Mouse (Mus musculus) adrenal gland, postnatal 4 days (tissue): Measurements from ENCODE around the gene Mrps18a. TPM values are rescaled to one million over a fixed set of nuclear protein-coding genes. Genes with fewer than 3 reads are reported as not detected.

ENCODE experiments used
- DNase-seq, 2 experiments: peaks; one replicate each; pipeline ENCODE4 v3.0.0; 2021 to 2022; ENCODE audit warnings: low spot score in 2 of 2, mixed read lengths in 2 of 2
- long read RNA-seq, 2 experiments: library from polyadenylated mRNA; stranded (forward); transcript quantifications; one replicate each; pipeline ENCODE4 v2.0.0; 2021
- total RNA-seq, 2 experiments: library from RNA; stranded (reverse); gene quantifications; 2 replicates each; pipeline ENCODE4 v1.2.3; 2021

The Mrps18a gene
- 100 to 1,000 TPM in 1 of 2 experiments, 10 to 100 TPM in 1; 94.1 to 101 TPM for total RNA-seq
- long read RNA-seq, experiment 1, transcript Mrps18a-201 (6 exons, 884 nt), result major isoform, 105 of 116 reads
- long read RNA-seq, experiment 1, partial matches to known transcripts, result 3 of 116 reads
- long read RNA-seq, experiment 1, other reads (novel, unspliced or antisense), result 7 of 116 reads
- long read RNA-seq, experiment 2, transcript Mrps18a-201 (6 exons, 884 nt), result major isoform, 97 of 105 reads
- long read RNA-seq, experiment 2, partial matches to known transcripts, result 0 of 105 reads
- long read RNA-seq, experiment 2, other reads (novel, unspliced or antisense), result 8 of 105 reads

DNA sequence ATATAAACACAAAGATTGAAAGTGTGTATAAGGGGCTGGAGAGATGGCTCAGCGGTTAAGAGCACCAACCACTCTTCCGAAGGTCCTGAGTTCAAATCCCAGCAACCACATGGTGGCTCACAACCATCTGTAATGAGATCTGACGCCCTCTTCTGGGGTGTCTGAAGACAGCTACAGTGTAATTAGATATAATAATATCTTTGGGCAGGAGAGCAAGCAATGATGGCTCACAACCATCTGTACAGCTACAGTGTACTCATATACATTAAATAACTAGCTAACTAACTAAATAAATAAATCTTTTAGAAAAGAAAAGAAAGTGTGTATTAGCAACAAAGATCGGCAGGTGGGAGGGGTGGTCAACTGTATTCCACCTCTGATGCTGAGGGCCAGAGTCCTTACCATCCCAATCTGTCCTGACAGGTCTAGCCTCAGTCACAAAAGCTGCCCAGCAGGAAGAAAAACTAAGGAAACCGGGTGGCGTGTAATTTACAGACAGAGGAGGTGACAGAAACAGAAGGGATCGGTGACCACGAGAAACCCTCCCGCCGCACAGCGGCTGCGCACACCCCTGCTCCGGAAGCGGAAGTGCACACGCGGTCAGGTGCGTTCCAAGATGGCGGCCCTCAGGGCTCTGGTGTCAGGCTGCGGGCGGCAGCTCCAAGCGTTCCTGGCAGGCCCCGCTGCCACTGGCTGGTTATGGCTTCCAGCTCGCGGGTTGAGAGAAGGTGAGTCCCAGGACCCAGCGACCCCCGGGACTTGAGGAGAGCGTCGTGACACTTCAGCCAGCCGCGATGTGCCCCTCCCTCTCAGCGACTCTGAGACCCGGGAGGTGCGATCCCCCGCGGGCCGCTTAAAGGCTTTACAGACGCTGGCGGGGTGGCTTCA is at the start of gene Mrps18a:
TSS of gene Mrps18a (plus strand) at position 585 of the 888 bp plus-strand sequence.
- DNase-seq, result peak; percentile 72 to 77

GRCm38 (mm10) chr17:46063283-46063973 is 47.4 kb upstream of the Mrps18a start:
- no peak for DNase-seq

DNA sequence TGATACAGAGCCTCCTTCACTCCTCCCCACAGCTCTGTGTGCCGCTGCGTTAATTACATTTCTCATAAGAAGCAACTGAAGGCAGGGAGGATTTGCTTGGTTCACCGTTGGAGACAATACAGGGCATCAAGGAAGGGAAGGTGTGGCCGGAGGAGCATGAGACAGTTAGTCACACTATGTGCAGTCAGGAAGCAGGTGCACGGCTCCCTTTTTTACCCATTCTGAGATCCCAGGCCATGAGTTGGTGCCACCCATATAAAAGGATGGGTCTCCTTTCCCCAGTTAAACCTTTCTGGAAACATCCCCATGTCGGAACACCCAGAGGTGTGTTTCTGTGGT is 46.8 kb upstream of the Mrps18a start:
- DNase-seq, result no peak

- no peak for DNase-seq
These were observed 40.7 kb upstream of the Mrps18a start for GRCm38 (mm10) chr17:46070046-46070445.

DNA sequence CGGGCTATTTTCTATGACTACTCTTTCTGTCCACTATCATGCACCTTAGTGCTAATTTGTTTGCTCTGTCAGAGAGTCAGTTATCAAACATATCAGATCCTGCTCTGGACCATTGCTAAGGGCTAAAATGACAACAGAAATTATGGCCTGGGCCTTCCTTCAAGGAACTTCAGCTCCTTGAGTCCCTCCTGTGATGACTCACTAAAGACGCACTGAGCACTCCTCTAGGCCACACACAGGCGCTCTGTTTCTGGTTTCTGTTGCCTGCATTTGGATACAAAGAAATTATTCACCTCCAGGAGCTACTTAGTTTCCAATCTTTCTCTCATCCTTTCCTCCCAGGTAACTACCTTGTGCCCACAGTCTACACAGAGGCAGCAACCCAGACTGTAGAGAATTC is 39.3 kb upstream of the Mrps18a start:
- no peak for DNase-seq

GRCm38 (mm10) chr17:46073730-46074301 is 37.0 kb upstream of the Mrps18a start:
- peak; percentile 24 to 66 for DNase-seq

DNA sequence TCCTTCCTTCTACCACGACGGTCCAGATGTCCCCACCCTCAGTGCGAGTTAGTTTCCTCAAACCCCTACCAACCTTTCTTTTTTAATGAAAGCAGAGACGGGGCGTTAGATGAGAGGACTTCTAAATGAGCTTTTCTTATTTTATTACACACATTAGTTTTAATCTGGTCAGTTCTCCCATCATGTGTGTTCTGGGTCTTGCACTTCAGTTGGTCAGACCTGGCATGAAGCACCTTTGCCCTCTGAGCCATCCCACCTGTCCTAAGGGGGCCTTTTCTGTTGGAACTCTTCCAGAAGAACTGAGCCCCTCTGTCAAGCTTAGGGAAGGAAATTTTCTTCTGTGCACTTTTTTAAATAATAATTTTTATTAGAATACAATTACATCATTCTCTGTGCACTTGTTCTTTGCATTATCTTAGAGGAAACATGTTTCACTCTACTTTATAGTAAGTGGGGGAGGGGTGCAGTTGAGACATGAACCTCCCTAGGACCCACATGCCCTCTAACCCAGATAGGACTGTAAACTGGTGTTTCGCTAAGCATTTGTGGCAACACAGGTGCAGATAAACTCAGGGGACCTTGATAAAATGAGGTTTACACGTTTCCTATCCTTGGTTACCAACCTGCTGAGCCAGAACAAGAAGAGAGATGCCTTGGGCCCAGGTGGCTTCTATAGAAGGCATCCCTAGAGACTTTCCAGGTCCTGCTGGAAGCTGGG is 36.2 kb upstream of the Mrps18a start:
- no peak for DNase-seq

DNA sequence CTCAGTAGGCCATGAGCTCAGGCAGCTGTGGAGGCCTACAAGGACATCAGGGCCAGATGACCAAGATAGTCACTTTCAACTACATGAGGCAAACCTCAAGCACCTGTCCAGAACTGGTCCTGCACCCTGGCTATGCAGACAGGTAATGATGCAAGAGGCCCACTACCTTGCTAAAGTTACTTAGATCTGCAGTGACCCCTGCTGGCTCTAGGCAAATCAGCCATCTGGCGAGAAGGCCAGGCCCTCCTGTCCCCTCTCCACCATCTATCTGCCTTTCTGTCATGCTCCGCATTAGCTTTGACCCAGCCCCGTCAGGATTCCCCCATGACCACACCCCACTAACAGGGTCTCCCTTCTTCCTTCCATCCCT is 35.7 kb upstream of the Mrps18a start:
- no peak for DNase-seq

DNA sequence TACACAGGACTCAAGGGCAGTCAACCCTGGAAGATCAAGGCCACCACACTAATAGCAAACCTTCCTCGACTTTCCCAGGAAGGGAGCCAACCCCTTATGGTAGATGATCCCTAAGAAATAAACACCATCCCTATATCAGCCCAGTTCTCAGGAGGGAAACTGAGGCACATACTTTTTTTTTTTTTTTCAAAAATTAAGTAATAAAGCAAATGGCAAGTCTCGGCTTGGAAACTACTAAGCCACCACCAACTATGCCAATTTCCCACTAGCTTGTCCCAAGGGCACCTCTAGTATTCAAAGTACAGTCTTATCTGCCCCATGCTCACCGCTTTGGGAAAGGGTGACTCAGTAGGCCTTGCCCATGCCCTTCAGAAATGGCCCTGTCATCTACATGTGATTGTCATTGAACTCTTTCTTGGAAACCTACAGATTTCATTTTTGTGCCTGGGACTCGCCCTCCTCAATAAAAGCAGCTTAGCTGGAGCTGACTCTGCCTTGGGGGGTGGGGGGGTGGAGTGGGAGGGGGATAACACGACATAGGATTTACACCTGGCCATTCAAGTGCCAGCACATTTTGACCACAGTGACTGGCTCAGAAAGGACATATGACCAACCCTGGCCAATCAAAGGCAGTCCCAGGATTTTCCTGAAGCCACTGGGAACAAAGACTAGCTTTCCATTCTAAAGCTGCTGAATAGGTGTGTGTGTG is 35.1 kb upstream of the Mrps18a start:
- no peak for DNase-seq

DNA sequence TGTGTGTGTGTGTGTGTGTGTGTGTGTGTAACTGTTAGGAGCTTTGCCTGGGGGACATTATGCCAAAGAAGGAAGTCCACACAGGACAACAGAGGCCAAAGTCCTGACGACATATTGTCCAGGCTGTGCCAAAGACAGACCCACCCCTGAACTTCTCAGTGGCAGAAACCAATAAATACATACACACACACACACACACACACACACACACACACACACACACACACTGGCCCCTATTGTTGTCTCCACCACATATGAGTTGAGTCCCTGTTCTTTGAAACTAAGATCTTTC is 34.6 kb upstream of the Mrps18a start:
- no peak for DNase-seq

GRCm38 (mm10) chr17:46077921-46078534 is 32.8 kb upstream of the Mrps18a start:
- no peak for DNase-seq

DNA sequence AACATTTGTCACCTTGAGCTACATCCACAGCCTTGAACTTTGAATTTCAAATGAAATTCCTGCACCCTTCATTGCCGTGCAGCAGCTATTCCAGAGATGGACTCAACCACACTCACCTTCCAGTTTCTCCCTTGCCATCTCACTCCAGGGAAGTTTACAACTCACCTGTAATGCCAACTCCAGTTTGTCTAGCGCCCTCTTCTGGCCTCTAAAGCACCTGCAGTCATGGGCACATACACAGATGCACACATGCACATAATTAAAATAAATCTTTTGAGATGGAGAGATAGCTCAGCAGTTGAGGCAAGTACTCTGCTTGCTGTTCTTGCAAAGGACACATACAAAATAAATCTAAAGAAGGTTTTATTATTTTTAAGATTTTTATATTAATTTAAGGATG is 31.7 kb upstream of the Mrps18a start:
- no peak for DNase-seq

DNA sequence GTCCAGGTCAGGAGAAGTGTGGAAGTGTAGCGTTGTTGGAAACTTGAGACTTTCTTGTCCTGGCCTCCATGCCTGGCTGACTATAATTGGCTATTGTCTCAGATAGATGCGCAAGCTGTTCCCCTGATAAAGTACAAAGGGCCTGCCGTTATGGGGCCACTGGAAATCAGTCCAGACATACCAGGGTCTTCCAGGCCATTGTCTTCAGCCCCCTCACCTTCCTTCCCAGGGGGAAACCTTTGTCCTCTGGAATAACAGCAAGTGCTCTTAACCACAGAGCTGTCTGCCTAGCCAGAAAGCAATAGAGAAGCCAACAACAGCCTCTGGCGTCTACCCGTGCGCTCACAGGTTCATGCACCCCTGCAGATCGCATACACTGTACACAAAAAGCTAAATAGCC is 30.4 kb upstream of the Mrps18a start:
- DNase-seq, result no peak

DNA sequence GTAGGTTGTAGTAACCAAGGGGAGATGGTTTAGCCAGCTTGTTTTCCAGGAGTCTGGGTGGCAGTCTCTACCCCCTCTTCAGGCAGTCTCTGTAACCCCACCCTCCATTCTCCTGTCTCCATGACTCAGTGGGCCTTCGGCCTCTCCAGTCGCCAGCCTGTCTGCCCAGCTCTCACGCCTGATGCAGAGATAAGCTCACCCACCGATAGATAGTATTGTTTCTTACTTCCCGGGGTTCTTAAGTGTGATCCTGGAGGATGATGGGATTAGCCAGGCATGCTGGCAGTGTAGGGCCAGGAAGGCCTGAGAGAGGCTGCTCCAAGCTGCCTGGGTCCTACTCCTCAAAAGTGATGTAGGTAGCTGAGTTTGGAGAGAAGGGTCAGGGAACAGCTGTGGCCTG is 29.7 kb upstream of the Mrps18a start:
- no peak for DNase-seq

DNA sequence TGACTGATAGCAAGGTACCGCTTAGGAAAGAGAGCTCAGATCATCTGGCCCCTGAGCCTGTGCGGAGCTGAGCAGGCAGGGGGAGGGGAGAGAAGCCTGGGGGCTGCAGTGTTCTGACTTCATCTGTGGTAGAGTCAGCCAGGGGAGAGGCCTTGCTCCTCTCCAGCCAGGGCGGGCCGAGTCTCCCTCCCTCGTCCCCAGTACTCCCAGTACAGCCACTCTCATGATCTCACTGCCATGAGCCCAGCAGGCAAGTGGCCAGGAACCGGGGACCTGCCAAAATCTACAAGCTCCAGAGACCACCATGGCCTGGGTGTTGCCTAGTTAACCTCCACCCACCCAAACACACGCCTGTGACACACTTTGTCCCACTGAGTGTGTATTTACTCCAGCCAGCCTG is 29.1 kb upstream of the Mrps18a start:
- no peak for DNase-seq

GRCm38 (mm10) chr17:46083381-46083780 is 27.4 kb upstream of the Mrps18a start:
- DNase-seq, result no peak

GRCm38 (mm10) chr17:46084091-46084501 is 26.7 kb upstream of the Mrps18a start:
- peak; percentile 50 to 70 for DNase-seq

- no peak for DNase-seq
These were observed 24.4 kb upstream of the Mrps18a start for GRCm38 (mm10) chr17:46086341-46086870.

DNA sequence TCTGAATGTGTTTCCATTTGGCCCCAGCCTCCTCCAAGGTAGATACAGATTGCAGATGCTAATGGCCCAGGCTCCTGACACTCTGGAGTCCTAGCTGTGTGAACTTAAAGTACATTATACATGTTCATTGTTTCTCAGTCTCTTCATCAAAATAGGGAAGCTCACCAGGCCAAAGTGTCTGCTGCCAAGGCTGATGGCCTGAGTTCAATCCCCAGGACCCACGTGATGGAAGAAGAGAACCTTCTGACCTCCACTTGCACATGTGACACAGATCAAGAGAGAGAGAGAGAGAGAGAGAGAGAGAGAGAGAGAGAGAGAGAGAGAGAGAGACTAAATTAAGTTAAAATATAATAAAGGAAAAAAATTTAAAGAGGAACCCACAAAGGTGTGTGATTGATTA is 19.4 kb upstream of the Mrps18a start:
- no peak for DNase-seq

GRCm38 (mm10) chr17:46091899-46092298 is 18.9 kb upstream of the Mrps18a start:
- DNase-seq, result no peak
